Comparison of ENCODE assay signal across 36 mouse cellular contexts in genomic region chr10:19355076-19355475, GRCm38 (mm10). TPM values are rescaled to one million over a fixed set of nuclear protein-coding genes. Genes with fewer than 3 reads are reported as not detected.
DNase-seq lines count a peak whose midpoint lies in the region; ATAC-seq and TF ChIP-seq lines count a peak whose summit lies in the region.
"Had no signal": no experiment of that assay in that cellular context is flagged by ENCODE, and none has a peak within 500 bp of the region (broad histone marks: within the 10 kb centered on the region; RNA-seq: fewer than 3 reads in every experiment).

No protein-coding gene starts in this region.

- H3K27me3 ChIP-seq in forebrain, embryonic 12.5 days, result peaks cover 84% of the 10 kb centered on the region
- H3K27me3 ChIP-seq in forebrain, embryonic 14.5 days (replicated peaks; ENCODE audit: control insufficient read depth, insufficient read depth, low read length), result peaks cover 78% of the 10 kb centered on the region
- H3K27me3 ChIP-seq in midbrain, embryonic 11.5 days (ENCODE audit: control insufficient read depth, insufficient read depth, low read length), result peaks cover 88% of the 10 kb centered on the region
- peaks cover 86% of the 10 kb centered on the region for H3K27me3 ChIP-seq in midbrain, embryonic 15.5 days (replicated peaks)
- H3K27me3 ChIP-seq in forebrain, postnatal 0 days (ENCODE audit: insufficient read depth, low read length), result peaks cover 85% of the 10 kb centered on the region
- H3K27me3 ChIP-seq in neural tube, embryonic 11.5 days (ENCODE audit: control insufficient read depth, insufficient read depth, low read length), result peaks cover 79% of the 10 kb centered on the region
- H3K27me3 ChIP-seq: CH12.LX, Patski had no signal

- H3K4me2 ChIP-seq in forebrain, embryonic 12.5 days, result no peak overlapping the region
- H3K4me2 ChIP-seq in forebrain, embryonic 14.5 days (ENCODE audit: low read length), result no peak overlapping the region
- peak overlapping the region; percentile 22 for H3K4me2 ChIP-seq in midbrain, embryonic 11.5 days
- no peak overlapping the region for H3K4me2 ChIP-seq in midbrain, embryonic 15.5 days
- no peak overlapping the region for H3K4me2 ChIP-seq in forebrain, postnatal 0 days (ENCODE audit: low read depth)
- H3K4me2 ChIP-seq in neural tube, embryonic 11.5 days (ENCODE audit: low read depth), result peak overlapping the region; percentile 31
- H3K4me2 ChIP-seq: embryonic facial prominence, embryonic 13.5 days; intestine, embryonic 15.5 days had no signal

- 4% methylated on average over 8 of the region's 8 CpGs for WGBS in forebrain, embryonic 12.5 days
- WGBS in forebrain, embryonic 14.5 days, result 3% methylated on average over 8 of the region's 8 CpGs
- WGBS in midbrain, embryonic 11.5 days, result 4% methylated on average over 8 of the region's 8 CpGs
- 6% methylated on average over 8 of the region's 8 CpGs for WGBS in midbrain, embryonic 15.5 days
- 5% methylated on average over 8 of the region's 8 CpGs for WGBS in forebrain, postnatal 0 days
- WGBS in neural tube, embryonic 11.5 days, result 3% methylated on average over 8 of the region's 8 CpGs

- peak overlapping the region; percentile 30 for H3K4me3 ChIP-seq in forebrain, embryonic 12.5 days (replicated peaks)
- H3K4me3 ChIP-seq in forebrain, embryonic 14.5 days (ENCODE audit: low read depth, low read length), result no peak overlapping the region
- H3K4me3 ChIP-seq in midbrain, embryonic 11.5 days (ENCODE audit: low read depth, low read length), result peak overlapping the region; percentile 15; the same call in 1 of the 2 replicates
- H3K4me3 ChIP-seq in midbrain, embryonic 15.5 days, result no peak overlapping the region
- no peak overlapping the region for H3K4me3 ChIP-seq in forebrain, postnatal 0 days (ENCODE audit: low read depth, low read length)
- peak overlapping the region; percentile 12; the same call in 1 of the 2 replicates for H3K4me3 ChIP-seq in neural tube, embryonic 11.5 days (ENCODE audit: low read depth, low read length)
- H3K4me3 ChIP-seq: embryonic facial prominence, embryonic 13.5 days; erythroblast, embryonic 14.5 days; heart, embryonic 10.5 days; intestine, embryonic 15.5 days had no signal

- TF ChIP-seq CTCF in forebrain, postnatal 0 days (IDR thresholded peaks at IDR 0.05; ENCODE audit: low read depth), result no peak

- DNase-seq in forebrain, embryonic 14.5 days (ENCODE audit: low spot score), result no peak
- DNase-seq in midbrain, embryonic 11.5 days (ENCODE audit: low spot score, missing footprints), result peak; percentile 94
- DNase-seq in forebrain, postnatal 0 days, result peak; percentile 30
- no peak for DNase-seq in neural tube, embryonic 11.5 days (ENCODE audit: low spot score)
- no peak for DNase-seq in retina, embryonic 14.5 days (ENCODE audit: low spot score)
- DNase-seq: adrenal gland, postnatal 36 days; B cell, adult 2 months; cerebellum, adult 11 months; cerebellum, adult 9-11 months; kidney, adult 8-10 months; kidney, postnatal 10 days; left cerebral cortex, postnatal 4 days; liver; retina, postnatal 1 day; right cerebral cortex, postnatal 25 days; spleen, adult 18-20 months had no signal

- no peak for ATAC-seq in forebrain, embryonic 12.5 days (ENCODE audit: low FRiP score)
- ATAC-seq in forebrain, embryonic 14.5 days, result no peak
- ATAC-seq in midbrain, embryonic 11.5 days (ENCODE audit: low FRiP score), result no peak
- ATAC-seq in midbrain, embryonic 15.5 days (replicated peaks), result no peak
- no peak for ATAC-seq in forebrain, postnatal 0 days
- ATAC-seq in neural tube, embryonic 11.5 days (ENCODE audit: insufficient read depth, low FRiP score, low TSS enrichment), result no peak
- ATAC-seq: intestine, embryonic 15.5 days; Patski had no signal

- no peak overlapping the region for H3K9ac ChIP-seq in forebrain, embryonic 12.5 days
- no peak overlapping the region for H3K9ac ChIP-seq in forebrain, embryonic 14.5 days (ENCODE audit: low read length)
- 0 out of 2 replicates have a peak overlapping the region, but pooled peaks have one; percentile 5 for H3K9ac ChIP-seq in midbrain, embryonic 11.5 days (ENCODE audit: low read length)
- H3K9ac ChIP-seq in midbrain, embryonic 15.5 days, result no peak overlapping the region
- no peak overlapping the region for H3K9ac ChIP-seq in forebrain, postnatal 0 days
- no peak overlapping the region for H3K9ac ChIP-seq in neural tube, embryonic 11.5 days (ENCODE audit: low read length)
- H3K9ac ChIP-seq: embryonic facial prominence, embryonic 13.5 days; intestine, embryonic 15.5 days had no signal

- no peaks in the 10 kb centered on the region for H3K9me3 ChIP-seq in forebrain, embryonic 12.5 days
- no peaks in the 10 kb centered on the region for H3K9me3 ChIP-seq in forebrain, embryonic 14.5 days (replicated peaks; ENCODE audit: control insufficient read depth, low read length)
- H3K9me3 ChIP-seq in midbrain, embryonic 11.5 days (ENCODE audit: control insufficient read depth, low read length), result no peaks in the 10 kb centered on the region
- no peaks in the 10 kb centered on the region for H3K9me3 ChIP-seq in midbrain, embryonic 15.5 days
- H3K9me3 ChIP-seq in forebrain, postnatal 0 days (ENCODE audit: low read length), result no peaks in the 10 kb centered on the region
- no peaks in the 10 kb centered on the region for H3K9me3 ChIP-seq in neural tube, embryonic 11.5 days (ENCODE audit: control insufficient read depth, low read length)
- H3K9me3 ChIP-seq: embryonic facial prominence, embryonic 13.5 days; G1E; heart, embryonic 10.5 days; intestine, embryonic 15.5 days had no signal

- H3K36me3 ChIP-seq in forebrain, embryonic 12.5 days (replicated peaks), result no peaks in the 10 kb centered on the region
- no peaks in the 10 kb centered on the region for H3K36me3 ChIP-seq in forebrain, embryonic 14.5 days (ENCODE audit: control insufficient read depth, insufficient read depth, low read length)
- no peaks in the 10 kb centered on the region for H3K36me3 ChIP-seq in midbrain, embryonic 11.5 days (ENCODE audit: control insufficient read depth, insufficient read depth, low read length)
- H3K36me3 ChIP-seq in midbrain, embryonic 15.5 days (replicated peaks), result no peaks in the 10 kb centered on the region
- no peaks in the 10 kb centered on the region for H3K36me3 ChIP-seq in forebrain, postnatal 0 days (ENCODE audit: insufficient read depth)
- no peaks in the 10 kb centered on the region for H3K36me3 ChIP-seq in neural tube, embryonic 11.5 days (ENCODE audit: control insufficient read depth, insufficient read depth, low read length)
- H3K36me3 ChIP-seq: embryonic facial prominence, embryonic 13.5 days; G1E; heart, embryonic 10.5 days; intestine, embryonic 15.5 days had no signal

- peaks cover 26% of the 10 kb centered on the region for H3K4me1 ChIP-seq in forebrain, embryonic 12.5 days
- peaks cover 5% of the 10 kb centered on the region; the same call in 1 of the 2 replicates for H3K4me1 ChIP-seq in forebrain, embryonic 14.5 days (ENCODE audit: control insufficient read depth, insufficient read depth, low read length)
- peaks cover 7% of the 10 kb centered on the region; the same call in 1 of the 2 replicates for H3K4me1 ChIP-seq in midbrain, embryonic 11.5 days (ENCODE audit: control insufficient read depth, insufficient read depth, low read length)
- peaks cover 15% of the 10 kb centered on the region for H3K4me1 ChIP-seq in midbrain, embryonic 15.5 days
- no peaks in the 10 kb centered on the region for H3K4me1 ChIP-seq in forebrain, postnatal 0 days (ENCODE audit: insufficient read depth)
- no peaks in the 10 kb centered on the region for H3K4me1 ChIP-seq in neural tube, embryonic 11.5 days (ENCODE audit: control insufficient read depth, insufficient read depth, low read length)

- H3K27ac ChIP-seq in forebrain, embryonic 12.5 days, result 0 out of 2 replicates have a peak overlapping the region, but pooled peaks have one; percentile 20
- no peak overlapping the region for H3K27ac ChIP-seq in forebrain, embryonic 14.5 days (ENCODE audit: low read depth, low read length)
- peak overlapping the region; percentile 11; the same call in 1 of the 2 replicates for H3K27ac ChIP-seq in midbrain, embryonic 11.5 days (ENCODE audit: low read depth, low read length)
- no peak overlapping the region for H3K27ac ChIP-seq in midbrain, embryonic 15.5 days
- no peak overlapping the region for H3K27ac ChIP-seq in forebrain, postnatal 0 days (ENCODE audit: low read depth, low read length)
- no peak overlapping the region for H3K27ac ChIP-seq in neural tube, embryonic 11.5 days (ENCODE audit: low read depth, low read length)
- H3K27ac ChIP-seq: embryonic facial prominence, embryonic 13.5 days; heart, embryonic 10.5 days; intestine, embryonic 15.5 days; macrophage had no signal

RNA-seq across cellular contexts. Expression of gene Olig3, which starts 1.3 kb away (rescaled TPM):
- 34.1 and 34.3 TPM in 2 replicates for polyA plus RNA-seq in forebrain, embryonic 12.5 days (2016; fragmentation: Nextera tagmentation; extraction: Ambion mirVana)
- polyA plus RNA-seq in forebrain, embryonic 14.5 days (2014; fragmentation: Nextera tagmentation; extraction: Ambion mirVana), result 1.7 and 1.8 TPM in 2 replicates
- polyA plus RNA-seq in midbrain, embryonic 11.5 days (2014; fragmentation: Nextera tagmentation; extraction: Ambion mirVana), result 18.7 and 20.7 TPM in 2 replicates
- polyA plus RNA-seq in midbrain, embryonic 15.5 days (2015; fragmentation: Nextera tagmentation; extraction: Ambion mirVana), result 1.6 and 2.7 TPM in 2 replicates
- 0.08 TPM in 1 of 2 replicates, not detected in the other for total RNA-seq in forebrain, postnatal 0 days (2014; rRNA removed)
- polyA plus RNA-seq in forebrain, postnatal 0 days (2015; fragmentation: Nextera tagmentation; extraction: Ambion mirVana), result 0.06 and 0.65 TPM in 2 replicates
- 36.6 and 38.9 TPM in 2 replicates for polyA plus RNA-seq in neural tube, embryonic 11.5 days (2014; fragmentation: Nextera tagmentation; extraction: Ambion mirVana)
- total RNA-seq: adrenal gland, adult 18-20 months; adrenal gland, postnatal 36 days; CH12.LX; common myeloid progenitor, adult 5-6 weeks; gastrocnemius, adult 8-10 months; hematopoietic stem cell, adult 5-6 weeks; layer of hippocampus, postnatal 14 days; left cerebral cortex, adult 8-10 months; left cerebral cortex, postnatal 4 days had no signal
- polyA plus RNA-seq: erythroblast, embryonic 14.5 days; G1E; gonadal fat pad, adult 2 months; heart, embryonic 10.5 days; heart, embryonic 16.5 days; intestine, embryonic 15.5 days; liver, embryonic 16.5 days; lung, embryonic 16.5 days; macrophage had no signal

Comparison
In these comparisons a context has a peak if more than half of its experiments do, and no peak if none do; other contexts are left out.
1. H3K27ac ChIP-seq: peak in forebrain, embryonic 12.5 days (single experiment) and midbrain, embryonic 11.5 days (single experiment); none in forebrain, embryonic 14.5 days (single experiment), midbrain, embryonic 15.5 days (single experiment), forebrain, postnatal 0 days (single experiment) and neural tube, embryonic 11.5 days (single experiment).
2. H3K4me2 ChIP-seq: peak in midbrain, embryonic 11.5 days (single experiment) and neural tube, embryonic 11.5 days (single experiment); none in forebrain, embryonic 12.5 days (single experiment), forebrain, embryonic 14.5 days (single experiment), midbrain, embryonic 15.5 days (single experiment) and forebrain, postnatal 0 days (single experiment).
3. H3K4me3 ChIP-seq: peak in forebrain, embryonic 12.5 days (single experiment), midbrain, embryonic 11.5 days (single experiment) and neural tube, embryonic 11.5 days (single experiment); none in forebrain, embryonic 14.5 days (single experiment), midbrain, embryonic 15.5 days (single experiment) and forebrain, postnatal 0 days (single experiment).
4. DNase-seq: peak in midbrain, embryonic 11.5 days (single experiment) and forebrain, postnatal 0 days (single experiment); none in forebrain, embryonic 14.5 days (single experiment), neural tube, embryonic 11.5 days (single experiment) and retina, embryonic 14.5 days (single experiment).